Mouse (Mus musculus) stomach, embryonic 14.5 days (tissue): ENCODE data around the gene Elmsan1. TPM values are rescaled to one million over a fixed set of nuclear protein-coding genes. Genes with fewer than 3 reads are reported as not detected.

Source experiments
- ATAC-seq: fragments of 200-750 bp; cut with Nextera tagmentation; 2 replicates; pipeline ENCODE4 v1.8.0; 2017; ENCODE audit warnings: low read depth, moderate TSS enrichment; ENCODE audit not compliant: insufficient number of reproducible peaks, insufficient read depth, low FRiP score
- H3K27ac ChIP-seq: fragments of 300-500 bp; sonication (generic); 2 replicates; pipeline ENCODE4 v1.5.1; 2014; ENCODE audit warnings: mild to moderate bottlenecking, low read length, moderate library complexity, mixed read lengths
- H3K27me3 ChIP-seq: fragments of 300-500 bp; sonication (generic); 2 replicates; pipeline ENCODE4 v1.6.1; 2014; ENCODE audit warnings: low read length, control low read depth, mixed read lengths; ENCODE audit not compliant: control insufficient read depth, insufficient read depth
- H3K36me3 ChIP-seq: fragments of 300-500 bp; sonication (generic); 2 replicates; pipeline ENCODE4 v1.6.1; 2014; ENCODE audit warnings: mild to moderate bottlenecking, control low read depth, low read length, moderate library complexity, mixed read lengths; ENCODE audit not compliant: control insufficient read depth, insufficient read depth
- H3K4me1 ChIP-seq: fragments of 300-500 bp; sonication (generic); 2 replicates; pipeline ENCODE4 v1.6.1; 2014; ENCODE audit warnings: low read length, control low read depth, mixed read lengths; ENCODE audit not compliant: control insufficient read depth, insufficient read depth
- H3K4me2 ChIP-seq: fragments of 300-500 bp; sonication (generic); replicated peaks from 2 replicates; pipeline ENCODE4 v1.6.1; 2014; ENCODE audit warnings: low read depth, low read length, control low read depth
- H3K4me3 ChIP-seq: fragments of 300-500 bp; sonication (generic); 2 replicates; pipeline ENCODE4 v1.5.1; 2014; ENCODE audit warnings: low read depth, low read length, control low read depth
- H3K9ac ChIP-seq: fragments of 300-500 bp; sonication (generic); replicated peaks from 2 replicates; pipeline ENCODE4 v1.6.1; 2014; ENCODE audit warnings: low read depth, mild to moderate bottlenecking, control low read depth, low read length, moderate library complexity, mixed read lengths
- H3K9me3 ChIP-seq: fragments of 300-500 bp; sonication (generic); 2 replicates; pipeline ENCODE4 v1.6.1; 2016; ENCODE audit warnings: low read depth, low read length, control low read depth; ENCODE audit not compliant: control insufficient read depth
- WGBS: fragments of 180-500 bp; shearing (Covaris S2); extraction: QIAGEN DNeasy Blood & Tissue Kit; methylation state at CpG from one replicate; pipeline ENCODE4 v1.1.7; 2014; 5-methylcytosine and 5-hydroxymethylcytosine counted together
- polyA plus RNA-seq: library from polyadenylated mRNA; unstranded; fragments of >200 nt; fragmentation: Nextera tagmentation; extraction: Ambion mirVana; gene quantifications from 2 replicates; pipeline ENCODE4 v1.2.1, GENCODE M21; 2014

The Elmsan1 gene
- polyA plus RNA-seq, 1 experiment from 2014 or later, result 10.2 TPM

- H3K36me3 ChIP-seq, result peaks cover 70% of the 10 kb centered on the region
- H3K27ac ChIP-seq, result no peak overlapping the region
- no peak overlapping the region for H3K4me3 ChIP-seq
- 94% methylated on average over 18 of the region's 18 CpGs for WGBS
- no peaks in the 10 kb centered on the region for H3K27me3 ChIP-seq
- H3K4me1 ChIP-seq, result peaks cover 2% of the 10 kb centered on the region; the same call in 1 of the 2 replicates
- H3K9ac ChIP-seq, result no peak overlapping the region
- ATAC-seq, result no peak
- H3K4me2 ChIP-seq, result no peak overlapping the region
- H3K9me3 ChIP-seq, result no peaks in the 10 kb centered on the region
Measured at GRCm38 (mm10) chr12:84156210-84156609, 62.5 kb downstream of the Elmsan1 start.

DNA sequence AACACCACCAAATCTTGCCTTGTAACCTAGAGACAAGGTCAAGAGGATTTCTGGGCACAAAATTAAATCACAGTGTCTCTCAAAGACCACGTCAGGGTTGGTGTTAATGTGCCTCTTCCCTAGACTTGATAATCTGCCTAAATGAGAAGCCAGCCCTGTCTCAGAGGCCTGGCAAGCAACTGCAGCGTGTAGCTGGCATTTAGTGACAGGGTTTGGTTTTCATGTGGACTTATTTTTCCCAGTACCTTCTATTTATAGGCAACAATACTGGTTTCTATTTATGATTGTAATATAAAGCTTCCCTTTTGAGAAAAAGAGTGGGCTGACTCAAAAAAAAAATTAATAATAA, 63.2 kb downstream of the Elmsan1 start:
- no peaks in the 10 kb centered on the region for H3K27me3 ChIP-seq
- H3K4me3 ChIP-seq, result no peak overlapping the region
- no peak overlapping the region for H3K27ac ChIP-seq
- no peak overlapping the region for H3K4me2 ChIP-seq
- WGBS, result 81% methylated on average over 2 of the region's 2 CpGs
- H3K4me1 ChIP-seq, result peaks cover 6% of the 10 kb centered on the region; the same call in 1 of the 2 replicates
- H3K9me3 ChIP-seq, result no peaks in the 10 kb centered on the region
- no peak overlapping the region for H3K9ac ChIP-seq
- H3K36me3 ChIP-seq, result peaks cover 68% of the 10 kb centered on the region
- no peak for ATAC-seq

GRCm38 (mm10) chr12:84154786-84155522, 63.7 kb downstream of the Elmsan1 start:
- WGBS, result 63% methylated on average over 11 of the region's 11 CpGs
- H3K4me2 ChIP-seq, result no peak overlapping the region
- H3K4me1 ChIP-seq, result peaks cover 6% of the 10 kb centered on the region; the same call in 1 of the 2 replicates
- H3K36me3 ChIP-seq, result peaks cover 64% of the 10 kb centered on the region
- H3K27ac ChIP-seq, result no peak overlapping the region
- H3K9ac ChIP-seq, result no peak overlapping the region
- no peak overlapping the region for H3K4me3 ChIP-seq
- ATAC-seq, result no peak
- no peaks in the 10 kb centered on the region for H3K9me3 ChIP-seq
- H3K27me3 ChIP-seq, result no peaks in the 10 kb centered on the region

GRCm38 (mm10) chr12:84153414-84153813, 65.3 kb downstream of the Elmsan1 start:
- Histone ChIP-seq H3K9me3 (no peaks in the 10 kb centered on the region), H3K4me3 (no peak overlapping the region), H3K36me3 (peaks cover 50% of the 10 kb centered on the region), H3K27me3 (no peaks in the 10 kb centered on the region), H3K4me1 (peaks cover 6% of the 10 kb centered on the region; the same call in 1 of the 2 replicates), H3K27ac (no peak overlapping the region), H3K9ac (no peak overlapping the region), H3K4me2 (no peak overlapping the region)
- WGBS, result 75% methylated on average over 6 of the region's 6 CpGs
- no peak for ATAC-seq

GRCm38 (mm10) chr12:84152352-84153190, 66.1 kb downstream of the Elmsan1 start:
- 64% methylated on average over 32 of the region's 32 CpGs for WGBS
- ATAC-seq, result peak; percentile 65
- Histone ChIP-seq H3K36me3 (peaks cover 41% of the 10 kb centered on the region), H3K9ac (no peak overlapping the region), H3K4me1 (peaks cover 6% of the 10 kb centered on the region; the same call in 1 of the 2 replicates), H3K9me3 (no peaks in the 10 kb centered on the region), H3K27ac (no peak overlapping the region; the same call in 1 of the 2 replicates), H3K4me2 (no peak overlapping the region), H3K27me3 (no peaks in the 10 kb centered on the region), H3K4me3 (no peak overlapping the region)

DNA sequence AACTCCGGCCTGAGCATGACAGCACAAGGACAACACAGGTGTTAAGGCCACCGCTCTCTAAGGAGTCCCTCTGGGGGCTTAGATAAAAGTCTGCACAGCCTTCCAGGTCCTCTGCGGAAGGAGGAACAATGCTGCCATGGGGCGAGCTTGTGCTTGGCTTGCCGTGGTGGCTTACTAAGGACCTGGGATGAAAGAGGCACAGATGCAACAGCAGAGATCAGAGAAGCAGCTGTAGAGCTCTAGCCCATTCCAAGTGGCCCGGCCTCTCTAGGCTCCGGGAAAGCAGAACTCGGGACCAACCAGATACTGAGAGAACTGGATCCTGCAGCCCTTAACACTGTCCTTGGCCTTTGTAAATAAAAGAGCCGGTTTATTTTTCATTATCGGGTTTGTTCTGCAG, 66.8 kb downstream of the Elmsan1 start:
- no peak overlapping the region for H3K4me2 ChIP-seq
- H3K9me3 ChIP-seq, result no peaks in the 10 kb centered on the region
- peaks cover 6% of the 10 kb centered on the region; the same call in 1 of the 2 replicates for H3K4me1 ChIP-seq
- no peaks in the 10 kb centered on the region for H3K27me3 ChIP-seq
- WGBS, result 81% methylated on average over 10 of the region's 10 CpGs
- no peak overlapping the region for H3K9ac ChIP-seq
- H3K4me3 ChIP-seq, result no peak overlapping the region
- H3K36me3 ChIP-seq, result peaks cover 41% of the 10 kb centered on the region
- 0 out of 2 replicates have a peak overlapping the region, but pooled peaks have one; percentile 21 for H3K27ac ChIP-seq
- ATAC-seq, result 0 out of 2 replicates have a peak, but pooled peaks have one; percentile 14

- peaks cover 6% of the 10 kb centered on the region; the same call in 1 of the 2 replicates for H3K4me1 ChIP-seq
- H3K36me3 ChIP-seq, result peaks cover 32% of the 10 kb centered on the region
- H3K9ac ChIP-seq, result no peak overlapping the region
- H3K27me3 ChIP-seq, result no peaks in the 10 kb centered on the region
- H3K9me3 ChIP-seq, result no peaks in the 10 kb centered on the region
- H3K4me3 ChIP-seq, result no peak overlapping the region
- no peak for ATAC-seq
- H3K4me2 ChIP-seq, result no peak overlapping the region
- 45% methylated on average over 6 of the region's 6 CpGs for WGBS
- H3K27ac ChIP-seq, result no peak overlapping the region; the same call in 1 of the 2 replicates
Measured at GRCm38 (mm10) chr12:84150976-84151375, 67.7 kb downstream of the Elmsan1 start.

DNA sequence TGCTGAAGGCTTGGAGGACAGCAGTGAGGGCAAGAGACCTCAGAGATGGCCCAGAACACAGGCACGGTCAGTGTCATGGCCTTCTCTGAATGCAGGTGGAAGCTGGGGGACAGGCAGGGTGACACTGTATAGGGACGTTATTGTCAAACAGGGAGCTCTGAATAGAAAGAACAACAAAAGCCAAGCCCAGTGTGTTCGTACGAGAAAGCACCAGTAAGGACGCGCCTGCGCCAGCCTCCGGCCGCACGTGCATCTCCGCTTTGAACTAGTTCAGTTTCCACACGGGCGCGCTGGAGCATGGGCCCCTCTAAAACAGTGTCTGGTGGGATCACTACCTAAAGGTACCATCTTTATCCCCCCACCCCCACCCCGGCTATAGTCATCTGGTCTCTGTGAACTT, 68.7 kb downstream of the Elmsan1 start:
- no peak overlapping the region for H3K27ac ChIP-seq
- peaks cover 24% of the 10 kb centered on the region for H3K36me3 ChIP-seq
- peaks cover 6% of the 10 kb centered on the region; the same call in 1 of the 2 replicates for H3K4me1 ChIP-seq
- no peaks in the 10 kb centered on the region for H3K9me3 ChIP-seq
- no peaks in the 10 kb centered on the region for H3K27me3 ChIP-seq
- no peak for ATAC-seq
- H3K4me3 ChIP-seq, result no peak overlapping the region
- 93% methylated on average over 15 of the region's 15 CpGs for WGBS
- no peak overlapping the region for H3K4me2 ChIP-seq
- H3K9ac ChIP-seq, result no peak overlapping the region
